Mouse (Mus musculus) E14TG2a.4 (cell line): ENCODE measurements around the gene Arl5a.

Experiments used
- CTCF ChIP-seq: conservative IDR thresholded peaks from 2 replicates; pipeline ENCODE4 v1.5.1; 2014; ENCODE audit warnings: low read length
- NANOG ChIP-seq: IDR thresholded peaks from 2 replicates; pipeline ENCODE4 v1.6.1; 2014; ENCODE audit warnings: borderline replicate concordance, low read length, mixed read lengths

DNA sequence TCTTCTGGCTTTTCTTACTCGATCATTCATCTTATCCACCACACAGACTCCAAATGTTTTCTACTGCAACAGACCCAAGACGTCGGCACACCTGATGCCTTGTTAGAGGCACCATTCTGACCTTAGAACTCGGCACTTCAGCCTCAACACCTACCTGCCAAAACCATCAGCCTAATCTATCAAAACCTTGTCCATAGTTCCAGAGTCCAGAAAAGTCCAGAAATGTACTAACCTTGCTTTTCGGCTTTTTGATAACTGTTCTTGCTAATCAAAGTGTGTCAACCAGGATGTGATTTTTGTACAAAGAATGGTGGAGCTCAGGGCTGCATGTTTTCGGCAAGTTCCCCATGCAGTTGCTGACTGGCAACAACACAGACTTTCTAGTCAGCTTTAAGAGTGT lies 50.0 kb downstream of the Arl5a start:
- TF ChIP-seq CTCF, result no peak
- no peak for TF ChIP-seq NANOG
